Mouse (Mus musculus): ENCODE results near the gene Xab2.

DNA sequence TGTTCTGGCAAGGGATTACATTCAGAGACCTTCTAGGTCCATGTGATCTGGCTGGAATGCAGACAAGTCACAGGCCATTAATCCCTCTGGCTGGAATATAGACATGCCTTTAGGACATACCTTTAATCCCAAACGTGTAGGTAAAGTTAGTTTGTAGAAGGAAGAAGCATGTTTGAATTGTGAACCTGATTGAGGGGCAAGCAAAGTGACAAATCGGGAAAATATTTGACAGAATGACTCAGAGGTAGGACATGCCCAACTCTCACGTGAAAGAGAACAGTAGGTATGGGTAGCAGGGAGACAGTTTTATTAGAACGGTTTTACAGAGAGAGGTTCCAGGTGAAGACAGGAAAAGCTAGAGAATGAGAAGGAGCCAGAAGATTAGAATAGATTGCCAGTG lies 26.4 kb upstream of the Xab2 start:
- TF ChIP-seq EP300 (IDR thresholded peaks at IDR 0.05; ENCODE audit: low read depth) (no peak), CTCF (IDR thresholded peaks at IDR 0.05; ENCODE audit: low read depth) (no peak)
